Mouse (Mus musculus): ENCODE results near the gene Gcnt7.

The Gcnt7 gene

DNA sequence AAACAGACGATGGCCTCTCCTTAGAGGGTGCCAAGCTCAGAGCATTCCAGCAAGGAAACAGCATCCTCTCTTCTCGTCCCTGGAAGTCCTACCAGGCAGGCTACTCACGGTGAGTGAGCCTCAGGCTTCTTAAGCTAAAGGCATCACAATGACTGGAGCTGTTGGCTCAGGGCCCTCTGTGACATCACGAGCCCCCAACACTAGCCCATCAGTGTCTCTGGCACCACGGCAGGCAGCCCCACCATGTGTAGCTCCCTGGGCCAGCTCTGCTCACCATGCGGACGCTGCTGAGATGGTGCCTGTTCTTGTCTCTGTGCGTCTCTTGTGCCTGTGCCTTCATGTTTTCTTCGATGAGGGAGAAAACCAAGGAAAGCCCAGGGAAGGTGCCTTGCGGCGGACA lies 13.9 kb upstream of the Gcnt7 start, which contains the start of gene Fam209:
Gene Fam209, plus strand, starts transcription at position 203 of the 400 bp plus-strand sequence.
- no peak within 1 kb of the TSS for H3K4me3 ChIP-seq (replicated peaks; ENCODE audit: low read length)
- no peak for TF ChIP-seq POU5F1 (IDR thresholded peaks at IDR 0.05; ENCODE audit: borderline replicate concordance, low read length)
- peaks cover 5% of the 10 kb centered on the region; the same call in 1 of the 2 replicates for H3K4me1 ChIP-seq (replicated peaks; ENCODE audit: low read depth, low read length)
- H3K9me3 ChIP-seq (ENCODE audit: low read length) = no peaks in the 10 kb centered on the region
- H3K27me3 ChIP-seq (ENCODE audit: insufficient read depth, low read length) = no peaks in the 10 kb centered on the region
- H3K36me3 ChIP-seq (ENCODE audit: insufficient read depth, low read length) = peaks cover 27% of the 10 kb centered on the region

DNA sequence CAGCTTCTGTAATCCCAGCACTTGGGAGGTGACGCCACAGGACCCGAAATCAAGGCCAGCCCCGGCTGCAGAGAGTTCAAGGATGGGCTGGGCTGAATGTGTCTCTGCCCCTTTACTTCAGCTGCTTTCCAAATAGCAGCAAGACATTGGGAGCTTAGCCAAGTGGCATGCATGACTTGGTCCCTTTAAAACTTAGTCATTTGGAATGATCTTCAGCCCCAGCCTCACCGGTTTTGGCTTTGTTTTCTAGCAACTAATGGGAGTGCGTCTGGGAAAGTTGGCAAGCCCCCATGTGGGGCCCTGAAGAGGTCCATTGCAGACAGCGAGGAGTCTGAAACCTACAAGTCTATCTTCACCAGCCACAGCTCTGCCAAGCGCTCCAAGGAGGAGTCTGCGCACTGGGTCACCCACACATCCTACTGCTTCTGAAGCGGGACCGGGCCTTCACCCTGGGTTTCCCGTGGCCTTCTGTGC lies 10.0 kb upstream of the Gcnt7 start:
- no peaks in the 10 kb centered on the region for H3K27me3 ChIP-seq (ENCODE audit: insufficient read depth, low read length)
- H3K4me3 ChIP-seq (replicated peaks; ENCODE audit: low read length) = no peak overlapping the region
- H3K9me3 ChIP-seq (ENCODE audit: low read length) = no peaks in the 10 kb centered on the region
- H3K36me3 ChIP-seq (ENCODE audit: insufficient read depth, low read length) = peaks cover 66% of the 10 kb centered on the region
- TF ChIP-seq CTCF (conservative IDR thresholded peaks at IDR 0.05; ENCODE audit: low read length) (no peak), POU5F1 (IDR thresholded peaks at IDR 0.05; ENCODE audit: borderline replicate concordance, low read length) (no peak), NANOG (IDR thresholded peaks at IDR 0.05; ENCODE audit: borderline replicate concordance, low read length) (no peak)
- peaks cover 8% of the 10 kb centered on the region for H3K4me1 ChIP-seq (replicated peaks; ENCODE audit: low read depth, low read length)

DNA sequence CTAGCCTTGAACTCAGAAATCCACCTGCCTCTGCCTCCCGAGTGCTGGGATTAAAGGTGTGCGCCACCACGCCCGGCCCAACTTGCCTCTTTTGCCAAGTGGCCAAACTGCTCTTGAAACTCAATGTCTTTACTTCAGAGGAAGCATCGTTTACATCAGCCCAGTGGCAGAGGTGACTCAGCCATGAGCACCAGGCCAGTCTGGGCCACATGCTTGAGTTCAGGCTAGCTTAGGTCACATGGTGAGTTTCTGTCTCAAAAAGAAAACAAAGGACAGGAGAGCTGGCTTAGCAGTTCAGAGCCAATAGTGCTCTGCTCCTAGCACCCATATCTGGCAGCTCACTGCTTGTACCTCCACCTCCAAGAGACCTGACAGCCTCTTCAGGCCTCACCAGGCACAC lies 8.8 kb upstream of the Gcnt7 start:
- no peaks in the 10 kb centered on the region for H3K27me3 ChIP-seq (ENCODE audit: insufficient read depth, low read length)
- H3K4me1 ChIP-seq (replicated peaks; ENCODE audit: low read depth, low read length) = peaks cover 8% of the 10 kb centered on the region
- no peak overlapping the region for H3K4me3 ChIP-seq (replicated peaks; ENCODE audit: low read length)
- no peaks in the 10 kb centered on the region for H3K9me3 ChIP-seq (ENCODE audit: low read length)
- no peak for TF ChIP-seq CTCF (conservative IDR thresholded peaks at IDR 0.05; ENCODE audit: low read length)
- H3K36me3 ChIP-seq (ENCODE audit: insufficient read depth, low read length) = peaks cover 78% of the 10 kb centered on the region

DNA sequence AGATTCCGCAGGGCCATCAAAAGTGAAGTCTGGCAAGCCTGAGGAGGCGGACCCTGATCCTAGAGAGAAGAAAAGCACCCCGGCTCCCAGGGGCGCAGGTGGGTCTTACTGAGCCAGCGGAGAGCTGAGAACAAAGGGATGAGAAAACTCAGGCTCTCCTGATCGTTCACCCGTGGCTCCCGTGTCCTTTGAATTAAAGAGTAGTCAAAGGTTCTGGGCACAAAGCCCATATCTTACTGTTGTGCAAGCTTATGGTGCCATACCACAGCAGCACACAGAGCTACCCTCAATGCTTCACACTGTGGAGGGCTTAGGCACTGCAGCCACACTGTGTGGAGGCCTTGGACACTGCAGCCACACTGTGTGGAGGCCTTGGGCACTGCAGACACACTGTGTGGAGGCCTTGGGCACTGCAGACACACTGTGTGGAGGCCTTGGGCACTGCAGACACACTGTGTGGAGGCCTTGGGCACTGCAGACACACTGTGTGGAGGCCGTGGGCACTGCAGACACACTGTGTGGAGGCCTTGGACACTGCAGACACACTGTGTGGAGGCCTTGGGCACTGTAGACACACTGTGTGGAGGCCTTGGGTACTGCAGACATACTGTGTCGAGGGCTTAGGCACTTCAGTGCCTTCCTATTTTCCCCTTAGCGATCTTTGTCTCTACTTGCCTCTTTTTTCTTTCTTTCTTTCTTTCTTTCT lies 8.2 kb upstream of the Gcnt7 start:
- no peak for TF ChIP-seq CTCF (conservative IDR thresholded peaks at IDR 0.05; ENCODE audit: low read length)
- TF ChIP-seq POU5F1 (IDR thresholded peaks at IDR 0.05; ENCODE audit: borderline replicate concordance, low read length) = no peak
- H3K4me3 ChIP-seq (replicated peaks; ENCODE audit: low read length) = no peak overlapping the region
- H3K4me1 ChIP-seq (replicated peaks; ENCODE audit: low read depth, low read length) = peaks cover 8% of the 10 kb centered on the region
- no peaks in the 10 kb centered on the region for H3K9me3 ChIP-seq (ENCODE audit: low read length)
- H3K27me3 ChIP-seq (ENCODE audit: insufficient read depth, low read length) = no peaks in the 10 kb centered on the region
- H3K36me3 ChIP-seq (ENCODE audit: insufficient read depth, low read length) = peaks cover 84% of the 10 kb centered on the region

DNA sequence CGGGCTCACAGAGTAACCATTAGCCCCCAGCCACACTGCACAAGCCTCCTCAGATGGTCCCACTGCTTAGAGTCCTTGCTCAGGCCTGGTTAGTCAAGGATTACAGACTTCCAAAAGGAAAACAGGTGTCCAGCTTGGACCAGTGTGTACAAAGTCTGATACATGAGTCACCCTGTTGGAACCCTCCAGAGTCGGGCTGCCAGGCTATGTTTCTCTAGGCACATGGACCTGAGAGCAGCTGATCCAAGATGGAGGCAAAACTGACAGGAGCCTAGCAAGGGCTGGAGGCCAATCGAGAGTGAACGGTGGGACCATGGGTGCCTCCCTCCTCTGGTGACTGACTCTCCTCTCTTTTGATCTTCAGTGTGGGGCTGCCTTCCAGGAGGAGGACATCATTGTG lies 4.4 kb upstream of the Gcnt7 start:
- peaks cover 19% of the 10 kb centered on the region for H3K4me1 ChIP-seq (replicated peaks; ENCODE audit: low read depth, low read length)
- H3K4me3 ChIP-seq (replicated peaks; ENCODE audit: low read length) = no peak overlapping the region
- H3K27me3 ChIP-seq (ENCODE audit: insufficient read depth, low read length) = no peaks in the 10 kb centered on the region
- no peak for TF ChIP-seq CTCF (conservative IDR thresholded peaks at IDR 0.05; ENCODE audit: low read length)
- no peak for TF ChIP-seq NANOG (IDR thresholded peaks at IDR 0.05; ENCODE audit: borderline replicate concordance, low read length)
- TF ChIP-seq POU5F1 (IDR thresholded peaks at IDR 0.05; ENCODE audit: borderline replicate concordance, low read length) = no peak
- peaks cover 94% of the 10 kb centered on the region for H3K36me3 ChIP-seq (ENCODE audit: insufficient read depth, low read length)
- no peaks in the 10 kb centered on the region for H3K9me3 ChIP-seq (ENCODE audit: low read length)

DNA sequence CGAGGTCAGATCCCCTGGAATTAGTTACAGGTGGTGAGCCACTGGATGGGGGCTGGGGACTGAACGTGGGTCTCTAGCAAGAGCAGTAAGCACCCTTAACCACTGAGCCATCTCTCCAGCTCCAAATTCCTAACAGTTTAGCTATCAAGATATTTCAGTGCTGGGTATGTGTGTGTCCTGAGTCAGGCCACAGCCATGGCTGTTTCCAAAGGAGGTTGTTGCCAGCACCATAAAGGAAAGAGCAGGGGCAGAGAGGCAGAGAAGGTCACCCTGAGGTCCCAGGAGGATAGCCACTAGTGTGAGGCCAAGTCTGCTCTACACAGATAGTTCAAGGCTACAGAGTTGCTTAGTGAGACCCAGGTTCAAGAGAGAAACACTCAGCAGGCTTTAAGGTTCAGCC lies 2.3 kb upstream of the Gcnt7 start:
- no peaks in the 10 kb centered on the region for H3K9me3 ChIP-seq (ENCODE audit: low read length)
- H3K4me1 ChIP-seq (replicated peaks; ENCODE audit: low read depth, low read length) = peaks cover 16% of the 10 kb centered on the region
- TF ChIP-seq POU5F1 (IDR thresholded peaks at IDR 0.05; ENCODE audit: borderline replicate concordance, low read length) (no peak), NANOG (IDR thresholded peaks at IDR 0.05; ENCODE audit: borderline replicate concordance, low read length) (no peak), CTCF (conservative IDR thresholded peaks at IDR 0.05; ENCODE audit: low read length) (no peak)
- no peaks in the 10 kb centered on the region for H3K27me3 ChIP-seq (ENCODE audit: insufficient read depth, low read length)
- peaks cover 94% of the 10 kb centered on the region for H3K36me3 ChIP-seq (ENCODE audit: insufficient read depth, low read length)
- no peak overlapping the region for H3K4me3 ChIP-seq (replicated peaks; ENCODE audit: low read length)

DNA sequence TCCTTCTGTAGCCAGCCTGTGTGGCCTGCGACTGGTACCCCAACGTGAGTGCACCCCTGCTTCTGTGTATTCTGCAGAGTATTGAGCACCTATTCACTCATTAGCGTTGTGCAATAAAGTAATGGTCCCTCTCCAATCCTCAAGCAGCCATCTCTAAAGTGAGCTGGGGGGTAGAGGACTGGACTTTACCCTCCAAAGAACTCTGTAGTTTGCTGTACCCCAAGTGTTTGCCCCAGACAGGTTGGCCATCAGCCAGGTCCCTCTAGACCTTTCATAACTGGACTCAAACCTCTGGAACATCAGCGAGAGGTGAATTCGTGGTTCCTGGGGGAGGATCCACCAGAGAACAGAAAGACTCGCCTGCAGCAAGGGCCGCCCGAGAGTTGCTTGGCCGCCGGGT lies 5.9 kb downstream of the Gcnt7 start:
- no peaks in the 10 kb centered on the region for H3K27me3 ChIP-seq (ENCODE audit: insufficient read depth, low read length)
- peaks cover 98% of the 10 kb centered on the region for H3K36me3 ChIP-seq (ENCODE audit: insufficient read depth, low read length)
- no peak for TF ChIP-seq CTCF (conservative IDR thresholded peaks at IDR 0.05; ENCODE audit: low read length)
- TF ChIP-seq POU5F1 (IDR thresholded peaks at IDR 0.05; ENCODE audit: borderline replicate concordance, low read length) = no peak
- no peak for TF ChIP-seq NANOG (IDR thresholded peaks at IDR 0.05; ENCODE audit: borderline replicate concordance, low read length)
- H3K4me3 ChIP-seq (replicated peaks; ENCODE audit: low read length) = no peak overlapping the region
- H3K4me1 ChIP-seq (replicated peaks; ENCODE audit: low read depth, low read length) = peaks cover 11% of the 10 kb centered on the region; the same call in 1 of the 2 replicates
- H3K9me3 ChIP-seq (ENCODE audit: low read length) = no peaks in the 10 kb centered on the region

DNA sequence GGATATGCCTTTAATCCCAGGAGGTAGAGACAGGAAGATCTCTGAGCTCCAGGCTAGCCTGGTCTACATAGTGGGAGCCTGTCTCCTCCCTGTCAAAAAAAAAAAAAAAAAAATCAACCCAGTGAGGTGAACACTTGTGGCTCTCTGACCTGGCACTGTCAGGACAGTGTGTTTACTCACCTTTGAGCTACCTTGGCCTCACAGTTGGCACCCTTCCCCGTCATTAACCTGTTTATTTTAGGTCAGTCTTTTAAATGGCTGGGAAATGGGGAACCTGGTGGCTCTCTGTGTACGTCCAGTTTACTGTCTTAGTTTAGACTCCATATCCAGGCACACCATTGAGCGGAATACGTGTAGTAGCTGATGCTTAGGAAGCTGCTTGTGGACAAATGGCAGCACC lies 6.4 kb downstream of the Gcnt7 start:
- Histone ChIP-seq H3K4me1 (replicated peaks; ENCODE audit: low read depth, low read length) (peaks cover 12% of the 10 kb centered on the region; the same call in 1 of the 2 replicates), H3K4me3 (replicated peaks; ENCODE audit: low read length) (no peak overlapping the region), H3K9me3 (ENCODE audit: low read length) (no peaks in the 10 kb centered on the region), H3K36me3 (ENCODE audit: insufficient read depth, low read length) (peaks cover 98% of the 10 kb centered on the region), H3K27me3 (ENCODE audit: insufficient read depth, low read length) (no peaks in the 10 kb centered on the region)
- TF ChIP-seq NANOG (IDR thresholded peaks at IDR 0.05; ENCODE audit: borderline replicate concordance, low read length) (no peak), POU5F1 (IDR thresholded peaks at IDR 0.05; ENCODE audit: borderline replicate concordance, low read length) (no peak), CTCF (conservative IDR thresholded peaks at IDR 0.05; ENCODE audit: low read length) (no peak)

DNA sequence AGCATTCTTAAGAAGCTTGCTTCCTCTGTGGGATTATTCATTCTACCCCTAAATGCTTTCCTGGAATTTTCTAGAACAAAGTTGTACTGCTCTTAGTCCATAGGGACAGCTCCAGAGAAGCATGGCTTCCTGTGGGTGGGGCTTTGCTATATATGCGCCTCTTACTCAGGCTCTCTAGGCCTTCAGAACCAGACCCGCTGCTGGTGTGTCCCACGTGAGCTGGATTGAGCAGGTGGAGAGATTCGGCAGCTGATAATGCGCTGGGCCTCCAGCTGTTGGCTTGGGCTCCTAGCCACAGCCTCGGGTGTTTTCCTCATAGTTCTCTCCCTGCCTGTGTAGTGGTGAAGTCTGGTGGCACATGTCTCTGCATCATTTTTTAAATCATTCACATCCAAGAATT lies 7.8 kb downstream of the Gcnt7 start:
- peaks cover 98% of the 10 kb centered on the region for H3K36me3 ChIP-seq (ENCODE audit: insufficient read depth, low read length)
- no peaks in the 10 kb centered on the region for H3K27me3 ChIP-seq (ENCODE audit: insufficient read depth, low read length)
- H3K4me3 ChIP-seq (replicated peaks; ENCODE audit: low read length) = no peak overlapping the region
- no peaks in the 10 kb centered on the region for H3K9me3 ChIP-seq (ENCODE audit: low read length)
- no peak for TF ChIP-seq NANOG (IDR thresholded peaks at IDR 0.05; ENCODE audit: borderline replicate concordance, low read length)
- TF ChIP-seq CTCF (conservative IDR thresholded peaks at IDR 0.05; ENCODE audit: low read length) = no peak
- no peak for TF ChIP-seq POU5F1 (IDR thresholded peaks at IDR 0.05; ENCODE audit: borderline replicate concordance, low read length)
- H3K4me1 ChIP-seq (replicated peaks; ENCODE audit: low read depth, low read length) = peaks cover 12% of the 10 kb centered on the region; the same call in 1 of the 2 replicates
